Mouse (Mus musculus): ENCODE results near the gene Spta1. TPM values are rescaled to one million over a fixed set of nuclear protein-coding genes. Genes with fewer than 3 reads are reported as not detected.

Gene Spta1
- polyA plus RNA-seq (2015; fragmentation: Nextera tagmentation; extraction: Ambion mirVana) = 0.38 and 0.67 TPM in 2 replicates

GRCm38 (mm10) chr1:174172605-174173004 lies at the start of gene Spta1:
TSS of gene Spta1 (plus strand) at chr1:174172776.
- H3K9ac ChIP-seq = no peak within 1 kb of the TSS
- H3K36me3 ChIP-seq = no peaks in the 10 kb centered on the region
- no peak within 1 kb of the TSS for H3K27ac ChIP-seq
- H3K27me3 ChIP-seq = no peaks in the 10 kb centered on the region
- H3K4me3 ChIP-seq = no peak within 1 kb of the TSS
- no peak within 1 kb of the TSS for H3K4me2 ChIP-seq
- WGBS = 38% methylated on average over 3 of the region's 3 CpGs
- no peaks in the 10 kb centered on the region for H3K9me3 ChIP-seq
- no peaks in the 10 kb centered on the region for H3K4me1 ChIP-seq
- no peak for ATAC-seq (ENCODE audit: insufficient number of reproducible peaks, insufficient read depth, low FRiP score, low TSS enrichment, low read depth)

DNA sequence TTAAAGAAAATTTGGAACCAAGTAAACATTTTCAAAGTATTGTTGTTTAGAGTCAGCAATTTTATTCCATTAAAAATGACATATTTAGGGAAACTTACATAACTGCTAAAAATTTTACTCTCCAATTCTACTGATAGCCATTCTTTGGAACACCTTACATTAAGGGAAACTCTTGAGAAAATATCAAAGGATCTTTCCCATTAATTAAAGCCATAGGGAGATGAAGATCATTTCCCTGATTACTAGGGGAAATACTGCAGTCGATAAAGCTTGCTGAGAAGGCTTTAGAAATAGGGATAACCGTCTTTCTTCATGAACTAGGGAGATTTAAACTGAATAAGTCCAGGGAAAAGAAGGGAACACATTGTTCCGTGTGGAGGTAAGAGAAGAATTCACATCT lies 41.4 kb upstream of the Spta1 start, which contains the start of gene Olfr424:
TSS of gene Olfr424 (plus strand) at position 301 of the 400 bp plus-strand sequence.
- Histone ChIP-seq H3K9me3 (no peaks in the 10 kb centered on the region), H3K36me3 (no peaks in the 10 kb centered on the region), H3K9ac (no peak within 1 kb of the TSS), H3K27ac (no peak within 1 kb of the TSS), H3K27me3 (no peaks in the 10 kb centered on the region), H3K4me2 (no peak within 1 kb of the TSS), H3K4me3 (no peak within 1 kb of the TSS), H3K4me1 (no peaks in the 10 kb centered on the region)
- WGBS = 68% methylated on average over 3 of the region's 3 CpGs
- ATAC-seq (ENCODE audit: insufficient number of reproducible peaks, insufficient read depth, low FRiP score, low TSS enrichment, low read depth) = no peak

- no peak overlapping the region for H3K27ac ChIP-seq
- ATAC-seq (ENCODE audit: insufficient number of reproducible peaks, insufficient read depth, low FRiP score, low TSS enrichment, low read depth) = no peak
- no peaks in the 10 kb centered on the region for H3K4me1 ChIP-seq
- no peak overlapping the region for H3K4me2 ChIP-seq
- no peak overlapping the region for H3K4me3 ChIP-seq
- H3K9me3 ChIP-seq = no peaks in the 10 kb centered on the region
- 54% methylated on average over 3 of the region's 3 CpGs for WGBS
- H3K36me3 ChIP-seq = no peaks in the 10 kb centered on the region
- no peaks in the 10 kb centered on the region for H3K27me3 ChIP-seq
- H3K9ac ChIP-seq = no peak overlapping the region
These were observed 40.6 kb upstream of the Spta1 start for GRCm38 (mm10) chr1:174131999-174132398.

GRCm38 (mm10) chr1:174141384-174141783 lies 31.2 kb upstream of the Spta1 start:
- Histone ChIP-seq H3K9me3 (no peaks in the 10 kb centered on the region), H3K27ac (no peak overlapping the region), H3K4me2 (no peak overlapping the region), H3K4me1 (no peaks in the 10 kb centered on the region), H3K4me3 (no peak overlapping the region), H3K27me3 (no peaks in the 10 kb centered on the region), H3K36me3 (no peaks in the 10 kb centered on the region), H3K9ac (no peak overlapping the region)
- 83% methylated on average over 2 of the region's 2 CpGs for WGBS
- ATAC-seq (ENCODE audit: insufficient number of reproducible peaks, insufficient read depth, low FRiP score, low TSS enrichment, low read depth) = no peak

DNA sequence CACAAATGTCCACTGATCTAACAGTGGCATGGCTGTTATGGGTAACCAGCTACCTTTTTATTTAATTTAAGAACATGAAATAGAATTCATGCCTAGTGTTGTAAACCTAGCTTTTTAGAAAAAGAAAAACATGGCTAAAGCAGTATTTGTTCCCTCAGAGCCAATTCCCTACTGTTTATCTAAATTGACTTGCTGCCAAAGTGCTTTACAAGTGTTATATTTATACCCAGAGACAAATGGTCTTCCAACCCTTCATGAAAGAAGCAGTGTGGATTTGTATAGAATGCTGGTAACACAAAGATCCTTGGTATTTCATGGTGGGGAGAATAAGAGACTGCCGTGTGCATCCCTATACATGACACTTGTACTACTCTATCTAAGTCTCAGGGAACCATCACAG lies 25.9 kb upstream of the Spta1 start:
- no peaks in the 10 kb centered on the region for H3K36me3 ChIP-seq
- H3K4me3 ChIP-seq = no peak overlapping the region
- H3K9me3 ChIP-seq = no peaks in the 10 kb centered on the region
- no peaks in the 10 kb centered on the region for H3K4me1 ChIP-seq
- 94% methylated on average over 1 of the region's 1 CpGs for WGBS
- no peak overlapping the region for H3K27ac ChIP-seq
- no peak overlapping the region for H3K9ac ChIP-seq
- H3K4me2 ChIP-seq = no peak overlapping the region
- no peaks in the 10 kb centered on the region for H3K27me3 ChIP-seq
- no peak for ATAC-seq (ENCODE audit: insufficient number of reproducible peaks, insufficient read depth, low FRiP score, low TSS enrichment, low read depth)

- H3K4me2 ChIP-seq = no peak overlapping the region
- no peak overlapping the region for H3K27ac ChIP-seq
- H3K36me3 ChIP-seq = no peaks in the 10 kb centered on the region
- no peak overlapping the region for H3K4me3 ChIP-seq
- H3K4me1 ChIP-seq = no peaks in the 10 kb centered on the region
- WGBS = 79% methylated on average over 2 of the region's 2 CpGs
- no peak overlapping the region for H3K9ac ChIP-seq
- no peaks in the 10 kb centered on the region for H3K9me3 ChIP-seq
- no peak for ATAC-seq (ENCODE audit: insufficient number of reproducible peaks, insufficient read depth, low FRiP score, low TSS enrichment, low read depth)
- no peaks in the 10 kb centered on the region for H3K27me3 ChIP-seq
These were observed 23.3 kb upstream of the Spta1 start for GRCm38 (mm10) chr1:174149289-174149688.

GRCm38 (mm10) chr1:174155333-174155732 lies 17.2 kb upstream of the Spta1 start, which contains the start of gene Olfr420:
TSS of gene Olfr420 (plus strand) at chr1:174155633.
- 79% methylated on average over 1 of the region's 1 CpGs for WGBS
- H3K36me3 ChIP-seq = no peaks in the 10 kb centered on the region

DNA sequence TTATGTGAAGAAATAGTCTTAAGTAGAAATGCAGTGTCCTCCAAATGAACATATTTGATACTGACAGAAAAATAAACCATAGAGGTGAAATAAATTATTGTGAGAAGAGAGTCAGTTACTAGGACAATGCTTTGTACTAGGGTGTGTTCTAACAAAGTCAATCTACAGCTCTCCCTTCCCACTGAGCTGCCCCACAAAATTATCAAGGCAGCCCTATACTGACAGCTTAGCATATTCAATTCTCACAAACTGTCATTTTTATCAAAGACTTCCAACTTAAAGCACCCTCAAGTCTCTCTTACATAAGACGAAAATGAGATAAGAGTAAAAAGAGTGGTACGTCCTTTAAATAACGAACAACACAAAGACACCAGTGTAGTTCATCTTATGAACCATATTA lies 15.0 kb upstream of the Spta1 start:
- H3K36me3 ChIP-seq = no peaks in the 10 kb centered on the region
- H3K9ac ChIP-seq = no peak overlapping the region
- 92% methylated on average over 3 of the region's 3 CpGs for WGBS
- H3K27me3 ChIP-seq = no peaks in the 10 kb centered on the region
- no peak overlapping the region for H3K4me2 ChIP-seq
- H3K4me3 ChIP-seq = no peak overlapping the region
- no peaks in the 10 kb centered on the region for H3K9me3 ChIP-seq
- H3K27ac ChIP-seq = no peak overlapping the region
- no peaks in the 10 kb centered on the region for H3K4me1 ChIP-seq
- no peak for ATAC-seq (ENCODE audit: insufficient number of reproducible peaks, insufficient read depth, low FRiP score, low TSS enrichment, low read depth)

More at GRCm38 (mm10) chr1:174155333-174155732, 17.2 kb upstream of the Spta1 start, which contains the start of gene Olfr420:
- H3K27ac ChIP-seq = no peak within 1 kb of the TSS
- H3K4me3 ChIP-seq = no peak within 1 kb of the TSS
- no peaks in the 10 kb centered on the region for H3K9me3 ChIP-seq
- no peak for ATAC-seq (ENCODE audit: insufficient number of reproducible peaks, insufficient read depth, low FRiP score, low TSS enrichment, low read depth)
- no peaks in the 10 kb centered on the region for H3K4me1 ChIP-seq
- H3K27me3 ChIP-seq = no peaks in the 10 kb centered on the region
- H3K4me2 ChIP-seq = no peak within 1 kb of the TSS
- H3K9ac ChIP-seq = no peak within 1 kb of the TSS

DNA sequence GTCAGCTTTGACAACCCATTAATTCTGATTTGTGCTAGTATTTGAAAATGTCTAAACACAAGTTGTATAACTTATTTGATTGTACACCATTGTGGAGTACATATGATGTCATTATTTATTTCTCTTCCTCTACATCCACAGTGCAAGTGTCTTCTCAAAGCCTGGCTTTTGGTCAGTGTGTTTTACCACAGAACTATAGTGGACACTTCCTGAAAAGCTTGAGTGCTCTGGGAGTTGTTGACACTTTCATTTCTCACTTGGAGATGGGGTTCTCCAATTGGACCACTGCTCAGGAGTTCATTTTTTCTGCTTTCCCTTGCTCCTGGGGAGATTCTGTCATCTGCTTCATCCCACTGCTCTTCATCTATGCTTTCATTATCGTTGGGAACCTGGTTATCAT lies 14.1 kb upstream of the Spta1 start:
- Histone ChIP-seq H3K27me3 (no peaks in the 10 kb centered on the region), H3K27ac (no peak overlapping the region), H3K36me3 (no peaks in the 10 kb centered on the region), H3K4me2 (no peak overlapping the region), H3K4me3 (no peak overlapping the region), H3K4me1 (no peaks in the 10 kb centered on the region), H3K9me3 (no peaks in the 10 kb centered on the region), H3K9ac (no peak overlapping the region)
- 91% methylated on average over 1 of the region's 1 CpGs for WGBS
- ATAC-seq (ENCODE audit: insufficient number of reproducible peaks, insufficient read depth, low FRiP score, low TSS enrichment, low read depth) = no peak

DNA sequence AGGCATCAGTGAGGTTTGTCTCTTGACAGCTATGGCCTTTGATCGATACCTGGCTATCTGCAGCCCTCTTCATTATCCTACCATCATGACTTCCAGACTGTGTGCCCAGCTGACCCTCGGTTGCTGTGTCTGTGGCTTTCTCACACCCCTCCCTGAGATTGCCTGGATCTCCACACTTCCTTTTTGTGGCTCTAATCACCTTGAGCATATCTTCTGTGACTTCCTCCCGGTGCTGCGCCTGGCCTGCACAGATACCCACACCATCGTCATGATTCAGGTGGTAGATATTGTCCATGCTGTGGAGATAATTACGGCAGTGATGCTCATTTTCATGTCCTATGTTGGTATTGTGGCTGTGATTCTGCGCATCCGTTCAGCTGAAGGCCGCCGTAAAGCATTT lies 13.5 kb upstream of the Spta1 start:
- Histone ChIP-seq H3K27ac (no peak overlapping the region), H3K9me3 (no peaks in the 10 kb centered on the region), H3K9ac (no peak overlapping the region), H3K27me3 (no peaks in the 10 kb centered on the region), H3K36me3 (no peaks in the 10 kb centered on the region), H3K4me3 (no peak overlapping the region), H3K4me1 (no peaks in the 10 kb centered on the region), H3K4me2 (no peak overlapping the region)
- no peak for ATAC-seq (ENCODE audit: insufficient number of reproducible peaks, insufficient read depth, low FRiP score, low TSS enrichment, low read depth)
- WGBS = 88% methylated on average over 10 of the region's 10 CpGs

DNA sequence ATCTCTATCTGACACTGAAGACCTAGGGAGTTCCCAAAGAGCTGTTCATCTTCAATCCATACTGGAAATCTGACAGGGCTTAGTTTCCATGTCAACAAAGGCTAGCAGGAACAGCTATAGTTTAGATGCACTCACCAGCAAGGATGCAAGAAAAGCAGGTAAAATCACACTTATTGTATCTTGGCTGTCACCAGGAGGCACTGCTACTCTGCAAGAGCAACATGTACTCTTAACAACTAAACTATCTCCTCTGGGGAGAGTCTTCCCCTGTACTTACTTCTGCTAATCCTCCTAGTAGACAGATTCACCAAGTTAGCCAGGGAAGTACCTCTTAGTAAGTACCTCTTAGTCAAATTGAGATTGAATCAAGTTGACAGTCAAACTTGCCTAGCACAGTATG lies 3.6 kb upstream of the Spta1 start:
- H3K27me3 ChIP-seq = no peaks in the 10 kb centered on the region
- ATAC-seq (ENCODE audit: insufficient number of reproducible peaks, insufficient read depth, low FRiP score, low TSS enrichment, low read depth) = no peak
- no peak overlapping the region for H3K4me2 ChIP-seq
- no peaks in the 10 kb centered on the region for H3K36me3 ChIP-seq
- H3K4me3 ChIP-seq = no peak overlapping the region
- H3K9ac ChIP-seq = no peak overlapping the region
- no peak overlapping the region for H3K27ac ChIP-seq
- H3K9me3 ChIP-seq = no peaks in the 10 kb centered on the region
- H3K4me1 ChIP-seq = no peaks in the 10 kb centered on the region

DNA sequence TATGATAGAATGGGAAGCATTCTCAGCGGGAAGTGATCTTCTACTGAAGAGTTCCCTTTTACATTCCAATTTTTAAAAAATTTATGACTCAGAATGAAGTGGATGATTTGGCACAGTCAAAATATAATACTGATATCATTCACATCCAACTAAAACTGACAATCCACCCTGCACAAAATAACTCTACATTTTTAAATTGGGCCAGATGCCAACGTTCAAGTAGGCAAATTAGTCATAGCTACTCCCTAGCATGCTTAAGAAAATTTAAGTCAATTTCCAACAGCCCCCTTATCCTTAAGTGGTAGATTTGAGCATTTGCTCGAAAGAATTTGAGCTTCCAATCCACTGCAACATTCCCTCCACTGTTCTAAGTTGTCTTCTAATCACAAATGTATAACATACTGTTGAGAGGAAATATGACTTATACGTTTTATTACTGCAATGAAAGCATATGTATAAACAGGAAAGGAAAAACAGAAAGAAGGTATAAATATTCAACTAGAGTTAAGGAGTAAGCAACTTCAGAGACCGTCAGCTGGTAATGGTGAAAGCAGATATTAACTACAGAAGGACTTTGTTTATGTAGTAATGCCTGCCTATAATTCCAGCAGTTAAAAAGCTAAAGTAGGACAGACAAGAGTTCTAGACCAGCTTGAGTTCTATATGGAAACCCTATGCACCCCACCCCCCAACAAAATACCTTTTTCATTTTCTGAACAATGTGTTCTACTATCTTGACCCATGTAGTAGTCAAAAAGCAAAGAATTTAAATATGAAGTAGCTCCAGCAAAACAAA lies 1.7 kb upstream of the Spta1 start:
- Histone ChIP-seq H3K4me2 (no peak overlapping the region), H3K36me3 (no peaks in the 10 kb centered on the region), H3K4me3 (no peak overlapping the region), H3K9me3 (no peaks in the 10 kb centered on the region), H3K27me3 (no peaks in the 10 kb centered on the region), H3K9ac (no peak overlapping the region), H3K27ac (no peak overlapping the region), H3K4me1 (no peaks in the 10 kb centered on the region)
- ATAC-seq (ENCODE audit: insufficient number of reproducible peaks, insufficient read depth, low FRiP score, low TSS enrichment, low read depth) = no peak
- 72% methylated on average over 5 of the region's 5 CpGs for WGBS
